Comparison of ENCODE assay signal across 22 mouse cellular contexts in genomic region chr3:61441445-61441844, GRCm38 (mm10).
DNase-seq lines count a peak whose midpoint lies in the region; ATAC-seq and TF ChIP-seq lines count a peak whose summit lies in the region.
"Had no signal": no experiment of that assay in that cellular context is flagged by ENCODE, and none has a peak within 500 bp of the region (broad histone marks: within the 10 kb centered on the region; RNA-seq: fewer than 3 reads in every experiment).

No protein-coding gene starts in this region.

- no peaks in the 10 kb centered on the region for H3K79me2 ChIP-seq in macrophage (ENCODE audit: inconsistent target)

- no peak overlapping the region for H3K9ac ChIP-seq in midbrain, embryonic 15.5 days
- no peak overlapping the region for H3K9ac ChIP-seq in kidney, embryonic 15.5 days
- H3K9ac ChIP-seq: limb, embryonic 13.5 days; liver, embryonic 14.5 days; neural tube, embryonic 15.5 days had no signal

- no peaks in the 10 kb centered on the region for H3K4me1 ChIP-seq in midbrain, embryonic 15.5 days
- H3K4me1 ChIP-seq in kidney, embryonic 15.5 days: no peaks in the 10 kb centered on the region
- H3K4me1 ChIP-seq: limb, embryonic 13.5 days; neural tube, embryonic 15.5 days had no signal

- no peaks in the 10 kb centered on the region for H3K36me3 ChIP-seq in macrophage (ENCODE audit: inconsistent target)
- no peaks in the 10 kb centered on the region for H3K36me3 ChIP-seq in midbrain, embryonic 15.5 days (replicated peaks)
- H3K36me3 ChIP-seq in kidney, embryonic 15.5 days: no peaks in the 10 kb centered on the region
- H3K36me3 ChIP-seq: limb, embryonic 13.5 days; neural tube, embryonic 15.5 days had no signal

- no peak overlapping the region for H3K4me3 ChIP-seq in macrophage (ENCODE audit: inconsistent target)
- no peak overlapping the region for H3K4me3 ChIP-seq in midbrain, embryonic 15.5 days
- no peak overlapping the region for H3K4me3 ChIP-seq in kidney, embryonic 15.5 days (replicated peaks)
- H3K4me3 ChIP-seq: erythroblast, embryonic 14.5 days; limb, embryonic 13.5 days; neural tube, embryonic 15.5 days had no signal

- POLR2A ChIA-PET in Patski (lab: Charles Lee): no interaction called here

- peak; percentile 83 for ATAC-seq in Patski
- ATAC-seq in midbrain, embryonic 15.5 days (replicated peaks): no peak
- no peak for ATAC-seq in kidney, embryonic 15.5 days (replicated peaks; ENCODE audit: low FRiP score)
- ATAC-seq: activated CD4-positive, CD25-positive, alpha-beta regulatory T cell, adult 4 months had no signal

- TF ChIP-seq CTCF in Patski (IDR thresholded peaks at IDR 0.05): no peak

- DNase-seq in heart, adult 18-20 months: peak; percentile 8 to 14
- DNase-seq in heart, postnatal 4 days: no peak
- DNase-seq in 3134 (ENCODE audit: extremely low read depth, insufficient read length, low spot score) (peak; percentile 53), Patski (ENCODE audit: low read depth, low spot score) (no peak)
- DNase-seq in ovary, postnatal 14 days (ENCODE audit: low spot score): no peak
- DNase-seq: adrenal gland, postnatal 14 days; B cell, adult 2 months; cerebellum, adult 8-10 months; kidney, adult 8-10 months; kidney, postnatal 25 days; midbrain, embryonic 14.5 days; right cerebral cortex, postnatal 4 days had no signal

- no peak overlapping the region for H3K4me2 ChIP-seq in midbrain, embryonic 15.5 days
- H3K4me2 ChIP-seq in kidney, embryonic 15.5 days: no peak overlapping the region
- H3K4me2 ChIP-seq: limb, embryonic 13.5 days; neural tube, embryonic 15.5 days had no signal

- CTCF ChIA-PET in Patski (lab: Charles Lee): interaction anchor here (1.8 kb wide), 1 partner anchor 18 kb away, joined by 4 read pairs; no protein-coding TSS in a partner anchor

- peak overlapping the region; percentile 76 for H3K27ac ChIP-seq in macrophage
- H3K27ac ChIP-seq in midbrain, embryonic 15.5 days: no peak overlapping the region
- no peak overlapping the region for H3K27ac ChIP-seq in kidney, embryonic 15.5 days
- H3K27ac ChIP-seq: limb, embryonic 13.5 days; liver, embryonic 14.5 days; neural tube, embryonic 15.5 days; stomach, postnatal 0 days had no signal

- WGBS in macrophage (ENCODE audit: missing documents): 8% methylated on average over 4 of the region's 4 CpGs
- WGBS in midbrain, embryonic 15.5 days: 90% methylated on average over 4 of the region's 4 CpGs
- 85% methylated on average over 4 of the region's 4 CpGs for WGBS in kidney, embryonic 15.5 days

- in situ Hi-C loops in Patski (cut with MboI; ENCODE audit: low pct_unique_long_range_greater_than_20kb): no loop called here

- no peaks in the 10 kb centered on the region for H3K9me3 ChIP-seq in midbrain, embryonic 15.5 days
- no peaks in the 10 kb centered on the region for H3K9me3 ChIP-seq in kidney, embryonic 15.5 days (replicated peaks)
- H3K9me3 ChIP-seq: limb, embryonic 13.5 days; megakaryocyte, embryonic 14.5 days; neural tube, embryonic 15.5 days had no signal

- H3K27me3 ChIP-seq in Patski: peaks cover 3% of the 10 kb centered on the region
- no peaks in the 10 kb centered on the region for H3K27me3 ChIP-seq in midbrain, embryonic 15.5 days (replicated peaks)
- H3K27me3 ChIP-seq in kidney, embryonic 15.5 days: no peaks in the 10 kb centered on the region
- H3K27me3 ChIP-seq: limb, embryonic 13.5 days; megakaryocyte, embryonic 14.5 days; neural tube, embryonic 15.5 days had no signal

Comparison
In these comparisons a context has a peak if more than half of its experiments do, and no peak if none do; other contexts are left out.
1. DNase-seq: peak in heart, adult 18-20 months (2 of 2) and 3134 (single experiment); none in heart, postnatal 4 days (single experiment), Patski (single experiment) and ovary, postnatal 14 days (single experiment).